Mouse (Mus musculus) heart, adult 8-10 months (tissue): Measurements from ENCODE around the gene Cers3. TPM values are rescaled to one million over a fixed set of nuclear protein-coding genes. Genes with fewer than 3 reads are reported as not detected.
A peak's percentile ranks its signal among the peaks of the same experiment; 100 is the strongest.

Source experiments
- DNase-seq: peaks from one replicate; pipeline ENCODE4 v3.0.0; 2022; ENCODE audit warnings: low spot score
- total RNA-seq, 4 experiments: library from RNA; stranded (reverse); gene quantifications; 2 replicates each; pipeline ENCODE4 v1.2.4; 2022

Cers3 gene
- under 1 TPM in 2 of 4 experiments, not detected in 2; 0.09 to 0.22 TPM for total RNA-seq

DNA sequence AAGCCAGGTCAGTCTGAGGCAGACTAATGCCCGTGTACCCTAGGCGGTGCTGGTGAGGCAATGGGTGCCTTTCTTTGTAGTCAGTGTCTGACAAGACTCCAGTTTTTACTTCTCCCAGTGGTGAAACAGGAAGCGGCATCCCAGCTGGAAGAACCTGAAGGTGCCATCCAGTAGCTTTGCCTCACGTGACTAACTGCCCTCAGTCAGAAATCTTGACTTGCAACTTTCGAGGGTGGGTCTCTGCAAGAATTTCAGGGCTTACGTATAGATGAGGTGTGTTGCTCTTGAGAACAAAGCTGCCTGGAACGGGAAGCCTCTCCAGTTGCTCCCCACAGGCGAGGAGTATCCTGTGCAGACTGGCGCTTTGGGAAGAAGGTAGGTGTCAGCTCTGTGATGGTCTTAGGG, at the start of gene Cers3:
Gene Cers3, plus strand, starts transcription at position 128 of the 405 bp plus-strand sequence.
- DNase-seq, result no peak

GRCm38 (mm10) chr7:66694467-66694866, 48.8 kb upstream of the Cers3 start:
- DNase-seq, result no peak

GRCm38 (mm10) chr7:66702721-66703120, 40.6 kb upstream of the Cers3 start:
- no peak for DNase-seq

DNA sequence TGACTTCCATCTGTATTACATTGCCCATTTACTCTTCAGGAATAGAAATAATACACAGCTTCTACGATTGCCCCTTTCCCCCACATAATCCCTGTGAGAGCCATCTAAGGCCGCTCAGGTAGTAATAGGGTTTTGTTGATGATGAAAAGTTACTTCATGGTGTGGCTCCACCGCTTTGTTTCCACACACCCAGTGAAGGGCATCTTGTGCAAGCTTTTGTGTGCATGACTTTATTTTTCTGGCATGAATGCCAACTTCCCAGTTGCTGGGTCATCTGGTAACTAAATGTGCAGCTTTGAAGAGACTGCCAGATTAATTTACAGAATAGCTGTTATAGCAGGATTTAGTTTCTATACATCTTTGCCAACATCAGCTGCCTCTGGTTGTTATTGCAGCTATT, 38.7 kb upstream of the Cers3 start:
- no peak for DNase-seq

DNA sequence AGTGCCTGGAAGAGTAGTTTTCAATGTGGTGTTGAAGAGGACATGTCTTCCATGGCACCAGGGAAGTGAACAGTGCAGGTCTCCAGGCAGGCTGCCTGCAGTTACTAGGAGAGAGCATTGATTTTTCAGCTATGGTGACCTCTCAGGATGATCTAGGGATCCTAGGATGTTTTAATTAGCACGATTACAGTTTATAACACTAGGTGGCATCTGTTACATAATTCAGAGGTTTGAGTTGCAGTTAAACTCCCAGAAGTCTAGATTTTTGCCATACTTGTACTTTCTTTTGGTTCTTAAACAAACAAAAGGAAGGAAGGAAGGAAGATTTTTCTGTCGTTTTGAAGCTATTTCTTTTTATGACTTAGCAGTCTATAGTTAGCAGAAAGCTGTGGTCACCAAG, 32.1 kb upstream of the Cers3 start:
- peak; percentile 9 for DNase-seq

GRCm38 (mm10) chr7:66724514-66724913, 18.8 kb upstream of the Cers3 start:
- DNase-seq, result no peak

- DNase-seq, result no peak
Measured at GRCm38 (mm10) chr7:66724954-66725353, 18.4 kb upstream of the Cers3 start.

GRCm38 (mm10) chr7:66728072-66728471, 15.2 kb upstream of the Cers3 start:
- no peak for DNase-seq

DNA sequence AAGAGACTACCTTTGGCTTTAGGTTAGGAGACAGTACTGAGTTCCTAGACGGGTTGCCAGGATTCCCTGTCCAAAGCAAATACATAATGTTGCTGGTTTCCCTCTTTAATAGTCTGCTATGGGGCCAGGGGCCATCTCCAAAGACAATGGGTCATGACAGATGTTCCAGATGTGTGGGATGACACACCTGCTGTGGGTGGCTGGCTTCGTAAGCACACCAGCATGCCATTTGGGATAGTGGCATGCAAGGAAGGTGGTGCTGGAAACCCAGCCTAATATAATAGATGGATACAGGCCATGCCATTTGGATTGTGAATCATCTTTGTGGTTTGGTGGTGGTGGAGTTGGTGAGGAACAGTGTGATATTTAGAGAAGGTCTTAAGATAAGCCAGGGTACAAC, 14.1 kb upstream of the Cers3 start:
- DNase-seq, result no peak

DNA sequence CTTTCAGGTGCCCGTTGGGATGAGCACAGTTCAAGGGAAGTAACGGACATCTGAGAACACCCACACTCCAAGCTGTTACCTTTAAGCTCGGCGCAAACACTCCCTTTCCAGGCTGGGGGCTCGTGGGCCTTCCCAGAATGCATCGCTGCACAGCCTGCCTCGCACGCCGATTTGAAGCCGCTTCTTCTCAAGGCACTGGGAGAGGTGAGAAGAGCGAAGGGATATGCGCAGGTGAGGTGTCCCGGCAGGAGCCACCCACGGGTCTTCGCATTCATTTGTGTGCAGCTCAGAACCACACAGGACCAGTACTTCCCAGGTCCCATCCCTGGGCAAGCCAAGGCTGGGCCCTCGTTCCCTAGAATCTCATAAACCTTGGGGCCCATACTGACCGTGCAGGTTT, 9.9 kb upstream of the Cers3 start:
- DNase-seq, result no peak

DNA sequence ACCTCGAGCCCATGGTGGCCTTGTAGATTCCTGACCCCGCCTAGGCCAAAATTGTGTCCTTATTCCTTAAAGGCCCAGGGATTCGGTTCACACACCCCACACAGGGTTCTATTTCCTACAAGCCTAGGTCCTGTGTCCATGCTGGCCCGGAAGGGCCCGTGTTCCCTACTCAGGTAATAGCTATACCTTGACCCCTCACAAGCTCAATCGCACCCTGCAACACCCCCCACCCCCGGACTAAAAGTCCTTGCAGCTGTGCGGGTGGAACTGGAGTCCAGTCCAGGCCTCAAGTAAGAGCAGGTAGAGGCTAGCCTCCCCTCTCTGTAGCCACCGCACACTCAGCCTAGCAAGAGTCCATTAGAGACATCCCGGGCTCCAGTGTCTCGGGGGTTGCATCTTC, 9.4 kb upstream of the Cers3 start:
- DNase-seq, result no peak

DNA sequence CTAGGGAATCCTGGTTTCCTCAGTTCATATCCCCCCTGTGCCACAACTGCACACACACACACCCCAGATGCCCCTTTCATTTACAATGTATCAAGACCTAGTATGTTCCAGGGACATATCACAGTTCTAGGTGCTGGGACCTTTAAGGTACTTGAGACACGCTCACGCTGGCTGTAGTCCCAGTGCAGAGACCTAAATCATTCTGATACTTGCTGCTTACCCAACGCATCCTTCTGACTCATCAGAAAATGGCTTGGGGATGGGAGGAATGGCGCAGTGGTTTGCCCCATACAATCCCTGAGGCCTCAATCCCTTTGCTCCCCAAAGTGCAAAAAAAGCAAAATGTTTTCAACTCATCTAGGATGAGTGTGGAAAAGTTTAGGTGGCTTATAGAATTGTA, 8.8 kb upstream of the Cers3 start:
- no peak for DNase-seq

GRCm38 (mm10) chr7:66734993-66735392, 8.3 kb upstream of the Cers3 start:
- no peak for DNase-seq

DNA sequence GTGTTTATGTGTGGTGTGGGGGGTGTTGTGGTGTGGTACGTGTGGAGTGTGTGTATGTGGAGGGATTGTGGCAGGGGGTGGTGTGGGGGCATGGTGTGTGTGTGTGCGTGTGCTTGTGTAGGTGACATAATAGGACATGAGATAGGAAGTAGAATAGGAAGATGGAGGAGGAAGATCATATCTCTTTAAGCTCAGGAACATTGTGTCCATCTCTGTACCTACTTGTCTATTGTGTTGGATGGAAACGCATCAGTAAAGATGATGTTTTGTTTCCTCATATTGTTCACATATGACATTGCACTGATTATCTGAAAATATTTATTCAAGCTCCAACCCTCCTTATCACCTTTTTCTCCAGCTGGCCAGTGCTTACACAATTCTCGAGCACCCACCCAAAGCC, 5.9 kb upstream of the Cers3 start:
- DNase-seq, result no peak

- DNase-seq, result no peak
Measured at GRCm38 (mm10) chr7:66741008-66741407, 2.3 kb upstream of the Cers3 start.

DNA sequence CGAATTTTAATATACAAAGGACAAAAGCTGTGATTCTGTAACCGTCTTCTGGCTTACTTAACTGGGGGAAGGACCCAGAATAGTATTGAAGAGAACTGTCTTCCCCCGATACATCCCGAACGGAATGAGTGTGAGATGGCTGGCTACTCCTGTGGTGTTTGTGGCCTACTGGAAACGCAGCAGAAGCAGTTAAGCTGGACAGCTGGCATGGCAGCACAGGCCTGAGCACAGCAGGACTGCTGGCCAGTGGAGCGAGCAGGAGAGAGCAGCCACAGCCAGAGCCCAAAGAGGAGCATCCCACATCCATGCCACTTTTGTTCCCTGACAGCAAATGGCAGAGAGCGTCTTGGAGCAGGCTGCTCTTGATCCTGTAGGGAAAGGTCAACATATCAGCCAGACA, 1.9 kb upstream of the Cers3 start:
- DNase-seq, result no peak

DNA sequence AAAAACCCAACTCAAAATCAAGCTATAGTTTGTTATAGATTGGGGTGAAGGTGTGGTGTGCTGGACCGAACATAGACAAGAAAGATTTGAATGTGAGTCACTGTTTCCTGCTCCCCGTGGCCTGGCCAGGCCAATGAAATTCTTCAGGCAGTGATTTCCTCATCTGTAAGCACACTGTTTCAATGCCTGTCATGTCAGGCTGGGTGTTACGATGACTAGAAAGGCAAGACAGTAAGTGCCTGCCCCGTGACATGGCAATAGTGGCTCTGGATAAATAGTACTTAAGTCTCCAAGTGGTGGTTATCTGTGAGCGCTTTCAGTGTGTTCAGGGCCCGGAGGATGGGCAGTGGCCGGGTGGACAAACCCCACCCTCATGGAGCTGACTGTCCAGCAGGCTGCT, 3.7 kb downstream of the Cers3 start:
- no peak for DNase-seq

- DNase-seq, result no peak
Measured at GRCm38 (mm10) chr7:66749998-66750397, 6.7 kb downstream of the Cers3 start.

DNA sequence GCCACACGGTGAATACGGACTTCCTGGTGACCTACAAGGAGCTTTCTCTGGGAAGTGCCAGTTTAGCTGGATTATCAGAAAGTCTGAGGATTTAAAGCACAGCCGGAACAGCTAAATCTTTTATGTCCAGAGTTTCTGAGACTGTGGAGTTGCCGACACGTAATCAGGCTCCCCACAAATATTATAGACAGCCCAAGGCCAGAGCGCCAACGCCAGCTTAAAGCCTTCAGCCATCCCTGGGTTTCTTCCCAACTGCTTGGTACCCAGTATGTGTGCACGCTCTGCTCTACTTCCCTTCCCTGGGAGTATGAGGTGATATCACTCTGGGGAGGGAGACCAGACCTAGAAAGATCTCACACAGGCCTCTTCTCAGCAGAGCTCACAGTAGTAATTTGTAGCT, 10.5 kb downstream of the Cers3 start:
- DNase-seq, result no peak

- no peak for DNase-seq
Measured at GRCm38 (mm10) chr7:66755611-66756010, 12.3 kb downstream of the Cers3 start.

- DNase-seq, result no peak
Measured at GRCm38 (mm10) chr7:66769902-66770301, 26.6 kb downstream of the Cers3 start.

DNA sequence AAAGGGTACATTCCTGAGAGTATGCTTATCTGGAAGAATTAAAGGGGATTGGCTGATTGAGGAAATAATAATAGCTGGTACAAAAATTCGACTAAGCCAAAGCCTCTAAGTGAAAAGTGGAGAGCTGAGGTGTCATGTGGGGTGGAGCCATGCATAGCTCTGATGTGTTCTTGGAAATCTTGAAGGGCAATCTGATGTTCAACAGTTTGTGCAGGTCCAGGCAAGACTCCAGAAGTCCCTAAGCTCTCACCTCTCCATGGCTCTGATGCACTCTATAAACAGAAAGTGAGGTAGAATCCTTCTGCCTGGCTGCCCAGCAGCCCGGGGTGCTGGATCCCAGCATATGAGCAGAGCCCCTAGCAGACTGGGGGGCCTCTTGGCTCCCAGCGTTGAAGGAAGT, 27.4 kb downstream of the Cers3 start:
- no peak for DNase-seq

- no peak for DNase-seq
Measured at GRCm38 (mm10) chr7:66771252-66771651, 27.9 kb downstream of the Cers3 start.

- DNase-seq, result no peak
Measured at GRCm38 (mm10) chr7:66779411-66779810, 36.1 kb downstream of the Cers3 start.
